Mouse (Mus musculus): ENCODE results near the gene Camta2. TPM values are rescaled to one million over a fixed set of nuclear protein-coding genes. Genes with fewer than 3 reads are reported as not detected.

The Camta2 gene
- total and polyA plus RNA-seq, 3 experiments: 3.5 to 25.4 (median 21.2) TPM

DNA sequence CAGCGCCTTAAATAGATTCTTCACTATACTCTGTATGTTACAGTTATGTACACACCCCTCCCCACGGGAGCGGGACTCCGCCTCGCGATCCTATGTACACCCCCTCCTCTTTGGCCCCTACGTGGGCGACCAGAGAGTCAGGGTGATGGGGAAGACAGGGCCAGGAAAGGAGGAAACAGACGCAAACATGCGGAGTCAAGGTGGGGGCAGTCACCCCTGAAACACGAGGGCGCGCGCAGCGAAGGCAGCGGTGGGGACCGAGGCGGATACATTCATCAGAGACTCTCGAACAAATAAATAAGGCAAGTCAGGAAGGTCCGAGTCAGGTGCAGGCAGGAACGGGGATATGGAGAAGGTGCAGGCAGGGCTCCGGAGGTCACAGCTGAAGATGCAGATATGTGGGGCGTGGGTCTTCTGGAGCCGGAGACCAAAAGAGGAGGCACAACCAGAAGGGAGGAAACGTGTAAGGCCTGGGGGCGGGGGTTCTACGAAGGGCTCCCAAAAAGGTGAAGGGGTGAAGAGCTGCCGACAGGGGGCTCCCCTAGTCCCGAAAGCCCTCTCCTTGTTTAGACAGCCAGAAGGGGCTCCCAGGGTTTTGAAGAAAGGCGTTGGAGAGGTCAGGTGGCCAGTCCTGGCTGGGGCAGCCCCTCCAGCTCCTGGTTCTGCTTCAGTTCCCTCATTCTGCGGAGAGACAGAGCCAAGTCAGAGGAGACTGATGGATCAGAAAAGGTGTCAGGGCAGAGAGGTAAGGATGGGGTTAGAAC is 18.1 kb downstream of the Camta2 start:
- DNase-seq (ENCODE audit: low spot score): peak; percentile 86
- Histone ChIP-seq H3K27me3 (ENCODE audit: insufficient read depth, low read length) (no peaks in the 10 kb centered on the region), H3K4me3 (ENCODE audit: low read depth, low read length) (peak overlapping the region; percentile 77), H3K9me3 (replicated peaks) (no peaks in the 10 kb centered on the region), H3K36me3 (replicated peaks) (peaks cover 72% of the 10 kb centered on the region), H3K4me1 (ENCODE audit: insufficient read depth, low read depth, low read length) (peaks cover 54% of the 10 kb centered on the region)
- ATAC-seq (ENCODE audit: extremely low read depth, insufficient number of reproducible peaks, low FRiP score, poor library complexity, severe bottlenecking): peak; percentile 17; the same call in 1 of the 2 replicates
- 0 out of 2 replicates have a peak, but pooled peaks have one; percentile 34 for TF ChIP-seq CTCF (IDR thresholded peaks at IDR 0.05; ENCODE audit: low read depth, low read length)
- TF ChIP-seq GATA2 (IDR thresholded peaks at IDR 0.05; ENCODE audit: borderline replicate concordance, low read depth, low read length): no peak

DNA sequence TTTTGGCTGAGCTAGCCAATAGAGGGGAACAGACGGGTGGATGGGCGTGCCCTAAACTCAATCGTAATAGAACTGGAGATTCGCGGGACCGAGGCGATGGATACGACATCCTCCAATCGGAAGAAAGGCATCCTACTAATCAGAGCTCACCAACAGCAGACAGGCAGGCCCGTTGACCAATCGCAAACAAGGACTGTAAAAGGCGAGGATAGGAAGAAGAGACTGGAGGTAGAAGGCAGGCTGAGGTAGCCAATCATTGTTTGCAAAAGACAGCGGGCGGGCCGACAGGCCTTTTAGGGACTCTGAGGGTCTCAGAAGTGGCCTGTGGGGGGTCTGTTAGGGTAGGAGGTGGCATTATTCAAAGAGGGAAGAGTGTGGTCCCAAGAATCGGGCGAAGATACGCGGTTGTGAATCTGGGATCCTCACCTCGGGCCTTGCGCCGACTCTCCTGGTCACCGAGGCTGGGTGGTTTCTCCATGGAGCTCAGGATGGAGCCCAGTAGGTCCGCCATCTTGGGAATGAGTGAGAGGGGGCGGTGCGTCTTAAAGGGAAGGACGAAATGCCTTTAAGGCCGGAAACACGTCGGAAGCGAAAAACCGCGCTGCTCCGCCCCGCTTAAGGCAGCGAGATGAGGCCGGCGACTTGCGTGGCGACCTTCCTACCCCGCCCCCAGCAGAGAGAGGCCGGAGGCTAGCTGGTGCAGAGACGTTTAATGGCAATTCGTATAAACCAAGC is 19.0 kb downstream of the Camta2 start, which contains the start of gene Spag7:
TSS of gene Spag7 (minus strand) at position 646 of the 735 bp plus-strand sequence.
- peak; percentile 98 for DNase-seq (ENCODE audit: low spot score)
- peaks cover 48% of the 10 kb centered on the region for H3K4me1 ChIP-seq (ENCODE audit: insufficient read depth, low read depth, low read length)

GRCm38 (mm10) chr11:70668335-70668770 is 19.6 kb downstream of the Camta2 start:
- ATAC-seq (ENCODE audit: extremely low read depth, insufficient number of reproducible peaks, low FRiP score, poor library complexity, severe bottlenecking) (no peak), DNase-seq (ENCODE audit: low spot score) (no peak)
- Histone ChIP-seq H3K9me3 (replicated peaks) (no peaks in the 10 kb centered on the region), H3K36me3 (replicated peaks) (peaks cover 73% of the 10 kb centered on the region), H3K4me1 (ENCODE audit: insufficient read depth, low read depth, low read length) (peaks cover 48% of the 10 kb centered on the region), H3K27me3 (ENCODE audit: insufficient read depth, low read length) (no peaks in the 10 kb centered on the region), H3K4me3 (ENCODE audit: low read depth, low read length) (peak overlapping the region; percentile 77)
- no peak for TF ChIP-seq GATA2 (IDR thresholded peaks at IDR 0.05; ENCODE audit: borderline replicate concordance, low read depth, low read length)
- no peak for TF ChIP-seq GATA1 (IDR thresholded peaks at IDR 0.05; ENCODE audit: borderline replicate concordance, low read length)

More for the DNA sequence above, 19.0 kb downstream of the Camta2 start, which contains the start of gene Spag7:
- TF ChIP-seq TAL1 (conservative IDR thresholded peaks at IDR 0.05; ENCODE audit: low read depth, low read length): no peak
- no peak for TF ChIP-seq CTCF (IDR thresholded peaks at IDR 0.05; ENCODE audit: low read depth, low read length)
- TF ChIP-seq POLR2AphosphoS5 (IDR thresholded peaks at IDR 0.05; ENCODE audit: insufficient replicate concordance, low read depth, low read length): no peak
- TF ChIP-seq GATA2 (IDR thresholded peaks at IDR 0.05; ENCODE audit: borderline replicate concordance, low read depth, low read length): no peak
- TF ChIP-seq GATA1 (IDR thresholded peaks at IDR 0.05; ENCODE audit: borderline replicate concordance, low read length): no peak
- Histone ChIP-seq H3K27me3 (ENCODE audit: insufficient read depth, low read length) (no peaks in the 10 kb centered on the region), H3K4me3 (ENCODE audit: low read depth, low read length) (peak within 1 kb of the TSS; percentile 77), H3K36me3 (replicated peaks) (peaks cover 72% of the 10 kb centered on the region), H3K9me3 (replicated peaks) (no peaks in the 10 kb centered on the region)
- peak; percentile 87 for ATAC-seq (ENCODE audit: extremely low read depth, insufficient number of reproducible peaks, low FRiP score, poor library complexity, severe bottlenecking)

DNA sequence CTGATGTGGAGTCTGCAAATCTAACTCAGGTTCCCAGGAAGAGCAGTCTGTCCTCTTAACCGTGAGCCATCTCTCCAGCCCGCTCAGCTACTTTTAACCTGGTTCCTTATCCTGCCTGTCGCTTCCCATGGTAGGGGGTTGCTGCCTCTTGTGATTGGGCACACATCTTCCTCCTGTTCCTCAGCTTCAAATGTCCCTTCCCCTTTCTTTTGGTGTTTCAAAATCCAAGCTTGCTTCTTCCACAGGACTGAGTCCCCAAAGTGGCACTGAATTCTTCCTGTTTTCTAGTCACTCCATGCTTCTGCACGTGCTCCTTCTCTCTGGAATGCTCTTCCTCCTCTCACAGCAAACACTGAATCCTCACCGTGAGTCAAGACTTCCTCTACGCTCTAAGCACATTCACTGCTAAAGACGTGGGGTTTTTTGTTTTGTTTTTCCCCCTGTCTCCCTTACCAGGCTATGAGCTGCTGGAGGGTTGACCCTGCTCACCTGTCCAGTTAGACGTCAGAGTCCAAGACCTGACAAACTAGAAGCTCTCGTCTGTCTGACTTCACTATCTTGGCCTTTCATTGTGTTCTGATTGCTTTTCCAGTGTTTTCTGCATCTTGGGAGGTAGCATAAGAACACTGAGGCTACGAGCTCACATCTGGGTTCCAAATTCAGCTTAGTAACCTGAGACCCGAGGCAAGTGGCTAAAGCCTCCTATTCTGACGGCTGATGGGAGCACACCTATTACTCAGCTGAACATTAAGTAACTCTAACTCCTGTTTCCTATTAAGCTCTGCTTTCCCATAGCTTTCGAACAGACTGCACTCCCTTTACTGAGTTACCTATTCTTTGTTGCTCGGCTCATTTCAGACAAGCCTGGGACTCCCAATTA is 20.4 kb downstream of the Camta2 start:
- TF ChIP-seq CTCF (IDR thresholded peaks at IDR 0.05; ENCODE audit: low read depth, low read length) (no peak), TAL1 (conservative IDR thresholded peaks at IDR 0.05; ENCODE audit: low read depth, low read length) (no peak), POLR2AphosphoS5 (IDR thresholded peaks at IDR 0.05; ENCODE audit: insufficient replicate concordance, low read depth, low read length) (no peak; the same call in 1 of the 2 replicates), GATA2 (IDR thresholded peaks at IDR 0.05; ENCODE audit: borderline replicate concordance, low read depth, low read length) (no peak), GATA1 (IDR thresholded peaks at IDR 0.05; ENCODE audit: borderline replicate concordance, low read length) (no peak)
- Histone ChIP-seq H3K9me3 (replicated peaks) (no peaks in the 10 kb centered on the region), H3K4me1 (ENCODE audit: insufficient read depth, low read depth, low read length) (peaks cover 48% of the 10 kb centered on the region), H3K36me3 (replicated peaks) (peaks cover 78% of the 10 kb centered on the region), H3K27me3 (ENCODE audit: insufficient read depth, low read length) (no peaks in the 10 kb centered on the region), H3K4me3 (ENCODE audit: low read depth, low read length) (peak overlapping the region; percentile 77; the same call in 1 of the 2 replicates)
- ATAC-seq (ENCODE audit: extremely low read depth, insufficient number of reproducible peaks, low FRiP score, poor library complexity, severe bottlenecking) (no peak), DNase-seq (ENCODE audit: low spot score) (no peak)

DNA sequence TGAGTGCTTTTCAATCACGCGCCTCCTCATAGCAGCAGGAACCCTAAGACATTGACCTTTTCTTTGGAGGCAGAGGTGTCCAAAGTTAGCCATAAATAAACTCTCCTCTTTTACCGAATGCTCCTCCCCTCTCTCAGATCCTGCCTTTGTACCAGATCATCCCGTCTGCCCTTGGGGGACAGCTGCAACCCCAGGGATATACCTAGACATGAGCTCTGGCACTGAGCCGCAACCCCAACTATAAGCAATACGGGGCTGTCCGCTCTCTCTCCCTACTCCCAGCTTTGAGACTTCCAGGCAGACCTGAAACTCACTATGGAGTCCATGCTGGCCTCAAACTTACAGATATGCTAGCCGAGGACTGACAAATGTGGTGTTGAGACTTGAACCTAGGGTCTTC is 21.2 kb downstream of the Camta2 start:
- H3K36me3 ChIP-seq (replicated peaks): peaks cover 78% of the 10 kb centered on the region
- peaks cover 44% of the 10 kb centered on the region for H3K4me1 ChIP-seq (ENCODE audit: insufficient read depth, low read depth, low read length)
- no peak for TF ChIP-seq TAL1 (conservative IDR thresholded peaks at IDR 0.05; ENCODE audit: low read depth, low read length)
- no peak for TF ChIP-seq GATA2 (IDR thresholded peaks at IDR 0.05; ENCODE audit: borderline replicate concordance, low read depth, low read length)
- no peak for TF ChIP-seq POLR2AphosphoS5 (IDR thresholded peaks at IDR 0.05; ENCODE audit: insufficient replicate concordance, low read depth, low read length)
- TF ChIP-seq CTCF (IDR thresholded peaks at IDR 0.05; ENCODE audit: low read depth, low read length): no peak
- TF ChIP-seq GATA1 (IDR thresholded peaks at IDR 0.05; ENCODE audit: borderline replicate concordance, low read length): no peak
- DNase-seq (ENCODE audit: low spot score) (no peak), ATAC-seq (ENCODE audit: extremely low read depth, insufficient number of reproducible peaks, low FRiP score, poor library complexity, severe bottlenecking) (no peak)
- no peaks in the 10 kb centered on the region for H3K27me3 ChIP-seq (ENCODE audit: insufficient read depth, low read length)
- H3K4me3 ChIP-seq (ENCODE audit: low read depth, low read length): no peak overlapping the region
- H3K9me3 ChIP-seq (replicated peaks): no peaks in the 10 kb centered on the region
